Mouse (Mus musculus) left cerebral cortex, postnatal 25 days (tissue): ENCODE measurements around the gene 2010111I01Rik. TPM values are rescaled to one million over a fixed set of nuclear protein-coding genes. Genes with fewer than 3 reads are reported as not detected.

ENCODE experiments used
- DNase-seq, 2 experiments: peaks; one replicate each; pipeline ENCODE4 v3.0.0; 2022; ENCODE audit warnings: low spot score in 2 of 2, mixed read lengths in 1 of 2
- intact Hi-C: fragments of 180-260 bp; cut with DNase I; formaldehyde crosslinking; loops from one replicate; pipeline ENCODE4 v1.15.1; 2025
- total RNA-seq, 2 experiments: library from RNA; stranded (reverse); gene quantifications; 2 replicates each; pipeline ENCODE4 v1.2.3; 2021

2010111I01Rik gene
- total RNA-seq, 2 experiments from 2014 or later: 93.6 to 105 TPM

DNA sequence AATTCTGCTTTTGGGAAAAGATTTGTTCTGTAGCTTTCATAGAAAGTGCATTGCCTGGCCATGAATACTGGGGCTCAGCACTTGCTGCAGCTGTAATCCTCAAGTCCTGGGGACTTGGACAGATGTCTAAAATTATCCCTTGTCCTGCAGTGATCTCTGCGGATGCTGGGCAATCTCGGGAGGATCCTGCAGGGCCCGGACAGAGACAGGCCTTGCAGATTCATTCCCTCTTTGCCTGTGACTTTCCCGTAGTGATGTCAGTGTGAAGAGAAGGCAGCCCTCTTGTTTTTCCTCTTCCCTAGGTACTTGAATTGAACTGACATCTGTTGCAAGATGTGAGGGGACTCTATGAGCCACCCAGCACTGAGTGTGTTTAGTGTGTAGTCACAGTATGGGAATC, 295.4 kb downstream of the 2010111I01Rik start:
- no peak for DNase-seq
- intact Hi-C loops: no loop called here

DNA sequence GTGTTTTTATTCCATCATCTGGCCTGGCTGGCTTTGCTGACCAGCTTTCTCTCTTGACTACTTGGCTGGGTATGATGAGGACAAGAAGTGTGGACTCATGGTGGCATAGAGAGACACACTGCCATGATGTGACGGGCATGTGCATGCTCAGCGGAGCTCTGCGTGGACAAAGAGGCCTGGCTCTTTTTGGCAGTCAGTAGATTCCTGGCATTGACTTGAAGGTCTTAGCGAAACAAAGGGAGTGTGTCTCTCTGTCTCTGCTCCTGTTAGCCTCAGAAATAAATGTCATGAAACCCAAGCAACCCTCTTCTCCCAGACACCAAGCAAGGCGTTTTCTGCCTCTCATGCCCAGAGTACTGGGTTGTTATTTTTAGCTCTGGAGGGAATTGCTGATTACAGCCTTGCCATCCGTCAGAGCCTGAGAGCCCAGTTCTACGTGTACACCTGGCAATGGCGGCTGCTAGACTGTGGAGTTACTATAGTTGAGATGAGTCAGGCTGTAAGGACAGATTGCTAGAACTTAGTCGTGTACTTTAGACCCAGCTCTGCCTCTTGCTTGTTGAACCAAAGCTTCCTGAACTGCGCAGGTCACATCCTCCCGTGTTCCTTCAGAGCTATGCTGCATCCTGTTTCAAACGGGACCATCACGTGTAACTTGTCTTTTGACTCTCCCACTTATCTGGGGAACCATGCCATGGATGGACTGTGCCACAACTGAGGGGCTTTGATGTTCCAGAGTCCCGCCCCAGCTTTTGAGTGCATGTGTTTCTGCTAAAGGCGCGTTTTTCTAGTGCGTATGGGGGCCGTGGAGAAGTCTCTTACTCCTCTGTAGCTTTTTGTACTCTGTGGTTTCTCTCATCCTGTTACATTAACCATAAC, 296.3 kb downstream of the 2010111I01Rik start:
- intact Hi-C loops: no loop called here
- no peak for DNase-seq

DNA sequence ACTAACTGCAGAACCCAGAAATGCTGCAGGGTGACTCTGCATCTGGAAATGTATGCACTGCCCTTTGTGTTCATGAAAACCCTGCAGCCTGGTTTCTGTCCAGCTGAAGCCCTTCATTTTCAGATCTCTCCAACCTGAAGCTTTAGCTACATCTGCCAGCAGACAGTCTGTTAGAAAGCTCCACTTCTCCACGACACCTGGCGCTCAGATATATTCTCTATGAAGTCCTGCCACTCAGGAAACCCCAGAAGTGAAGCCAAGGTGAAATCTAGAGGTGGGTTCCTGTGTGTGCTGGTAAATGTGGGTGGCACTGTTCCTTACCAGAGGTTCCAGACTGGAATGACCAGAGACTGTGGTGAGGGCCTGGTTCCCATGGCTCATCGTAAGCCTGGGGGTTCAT, 297.0 kb downstream of the 2010111I01Rik start:
- DNase-seq: no peak
- intact Hi-C loops: no loop called here

DNA sequence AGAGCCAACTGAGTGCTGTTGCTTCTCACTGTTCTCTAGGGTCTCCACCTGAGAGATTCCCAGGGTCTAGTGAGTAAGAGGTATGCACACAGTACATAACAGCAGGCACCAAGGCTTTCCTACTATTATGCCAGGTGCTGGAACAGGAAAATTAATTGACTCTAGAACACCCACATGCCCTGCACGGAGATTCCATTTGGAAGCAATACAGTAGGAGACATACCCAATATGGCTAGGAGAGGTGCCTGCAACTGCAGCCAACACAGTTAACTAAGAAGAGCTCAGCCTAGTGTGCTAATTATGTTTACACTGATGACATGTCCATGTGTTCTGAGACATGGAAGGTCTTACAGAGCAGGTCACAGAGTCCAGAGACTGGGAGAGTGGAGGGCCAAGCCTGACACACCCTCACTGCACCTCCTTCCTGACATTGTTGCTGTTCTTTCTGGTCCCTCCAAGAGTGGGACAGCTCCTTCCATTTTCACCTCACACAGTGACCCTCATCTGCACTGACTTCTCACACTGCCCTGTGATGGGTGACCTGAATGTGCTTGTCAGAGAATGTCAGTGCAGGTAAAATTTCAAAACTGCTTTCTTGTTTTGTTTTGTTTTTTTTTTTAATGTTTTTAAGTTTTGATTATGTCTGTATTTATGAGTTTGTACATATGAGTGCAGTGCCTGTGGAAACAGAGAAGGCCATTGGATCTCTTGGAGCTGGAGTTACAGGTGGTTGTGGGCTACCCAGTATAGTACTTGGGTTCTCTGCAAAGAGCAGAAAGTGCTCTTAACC, 297.7 kb downstream of the 2010111I01Rik start:
- intact Hi-C loops: no loop called here
- DNase-seq: no peak

DNA sequence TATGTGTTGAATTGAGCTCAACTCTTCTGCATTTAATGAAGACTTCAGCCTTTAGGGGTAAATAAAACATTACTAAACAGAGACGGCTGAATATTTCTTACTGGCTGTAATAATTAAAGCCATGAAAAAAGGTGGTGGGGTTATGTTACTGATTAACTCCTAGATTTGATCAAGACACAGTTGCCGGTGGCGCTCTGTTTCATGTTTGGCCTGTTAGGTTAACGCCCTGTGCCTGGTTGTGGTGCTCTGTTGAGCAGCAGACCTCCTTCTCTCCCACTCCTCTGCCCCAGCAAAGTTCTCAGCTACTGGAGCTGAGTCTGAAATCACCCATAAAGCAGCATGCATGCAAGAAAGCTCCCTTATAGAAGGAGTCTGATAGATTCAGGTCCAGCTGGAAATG, 303.7 kb downstream of the 2010111I01Rik start:
- no peak for DNase-seq
- intact Hi-C loops: no loop called here

DNA sequence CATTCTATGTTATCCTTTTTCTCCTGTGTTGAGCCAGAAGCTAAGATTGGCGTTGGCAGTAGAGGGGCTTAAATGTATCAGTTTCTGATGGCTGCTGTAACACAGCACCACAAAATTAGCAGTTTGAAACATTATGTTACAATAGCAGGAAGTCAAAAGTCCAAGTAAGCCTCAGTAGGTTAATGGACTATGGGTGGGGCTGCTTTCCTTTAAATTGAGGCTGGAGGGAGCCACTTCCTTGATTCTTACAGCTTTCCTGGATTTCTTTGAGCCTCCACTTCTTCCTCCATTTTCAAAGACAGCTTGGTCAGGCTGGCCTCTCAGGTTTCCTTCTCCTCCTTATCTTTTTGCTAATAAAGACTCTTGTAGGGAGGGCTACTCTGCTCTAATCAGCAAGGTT, 304.1 kb downstream of the 2010111I01Rik start:
- intact Hi-C loops: no loop called here
- no peak for DNase-seq

DNA sequence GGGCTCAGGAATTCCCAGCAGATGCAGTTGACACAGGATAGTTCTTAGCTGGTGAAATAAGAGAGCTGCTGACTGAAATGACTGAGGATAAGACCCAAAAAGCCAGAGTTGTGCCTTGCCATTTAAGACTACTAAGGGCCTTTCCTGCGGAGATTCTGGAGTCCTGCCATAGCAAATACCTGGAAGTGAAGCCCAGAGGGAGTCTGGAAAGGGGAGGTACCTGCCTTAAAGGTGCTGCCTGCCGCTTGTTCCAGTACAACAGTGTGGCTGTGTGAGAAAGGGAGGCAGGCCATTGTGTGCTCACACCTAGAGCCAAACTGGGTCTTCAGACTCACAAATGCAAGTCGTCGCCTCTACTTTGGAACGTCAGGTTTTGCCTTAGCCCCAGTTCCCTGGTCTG, 305.5 kb downstream of the 2010111I01Rik start:
- no peak for DNase-seq
- intact Hi-C loops: no loop called here

DNA sequence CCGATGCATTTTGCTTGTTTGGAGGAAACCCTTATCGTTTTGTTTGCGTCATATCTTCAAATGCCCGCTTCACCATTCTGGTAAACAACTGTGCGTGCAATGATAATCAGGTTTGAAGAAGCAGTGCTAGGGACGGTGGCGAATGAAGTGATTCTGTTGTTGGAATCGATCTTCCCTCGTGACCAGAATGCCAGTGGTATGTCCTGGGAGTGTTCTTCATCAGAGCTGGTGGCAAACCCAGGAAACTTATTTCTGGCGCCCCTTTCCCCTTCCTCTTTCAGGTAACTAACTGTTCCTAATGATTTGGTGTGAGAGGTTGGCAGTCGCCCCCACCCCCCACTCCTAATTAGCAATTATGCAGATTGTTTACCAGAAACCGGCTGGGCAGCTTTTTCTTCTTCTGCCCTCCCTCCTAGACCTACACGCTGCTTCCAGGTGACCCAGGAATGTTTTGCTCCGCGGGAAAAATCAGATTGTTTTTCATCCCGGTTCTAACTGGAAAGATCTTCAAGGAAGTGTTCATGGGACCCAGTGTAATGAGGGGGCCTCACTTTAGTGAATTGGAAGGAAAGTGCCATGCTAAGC, 307.4 kb downstream of the 2010111I01Rik start:
- intact Hi-C loops: no loop called here
- DNase-seq: no peak

DNA sequence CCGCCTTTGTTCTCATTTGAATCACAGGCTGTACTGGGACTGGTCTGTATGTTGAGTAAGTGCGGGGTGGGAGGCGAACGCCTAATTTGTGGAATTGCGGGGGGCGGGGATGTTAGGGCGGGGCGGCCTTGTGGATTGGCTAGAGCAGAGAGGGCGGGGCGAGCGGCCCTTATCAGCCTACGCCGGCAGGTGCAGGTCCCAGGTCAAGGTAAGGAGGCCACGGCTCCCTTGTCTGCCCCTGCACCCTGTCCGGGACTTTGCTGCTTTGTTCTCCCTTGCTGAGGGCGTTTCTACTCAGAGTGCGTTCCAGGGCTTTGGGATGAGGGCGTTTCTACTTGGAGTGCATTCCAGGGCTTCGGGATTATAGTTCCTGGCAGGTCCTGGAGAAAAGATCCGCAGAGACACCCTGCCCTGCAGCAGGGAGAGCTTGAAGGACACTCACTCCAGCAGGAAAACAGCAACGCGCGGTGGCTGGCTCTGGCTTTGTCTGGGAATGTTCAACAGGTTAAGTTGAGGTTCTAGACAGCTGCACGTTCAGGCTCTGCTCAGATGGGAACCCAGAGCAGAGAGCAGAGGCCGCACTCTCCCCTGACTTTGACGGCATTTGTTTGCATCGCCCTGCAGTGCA, 308.0 kb downstream of the 2010111I01Rik start:
- no peak for DNase-seq
- intact Hi-C loops: no loop called here

DNA sequence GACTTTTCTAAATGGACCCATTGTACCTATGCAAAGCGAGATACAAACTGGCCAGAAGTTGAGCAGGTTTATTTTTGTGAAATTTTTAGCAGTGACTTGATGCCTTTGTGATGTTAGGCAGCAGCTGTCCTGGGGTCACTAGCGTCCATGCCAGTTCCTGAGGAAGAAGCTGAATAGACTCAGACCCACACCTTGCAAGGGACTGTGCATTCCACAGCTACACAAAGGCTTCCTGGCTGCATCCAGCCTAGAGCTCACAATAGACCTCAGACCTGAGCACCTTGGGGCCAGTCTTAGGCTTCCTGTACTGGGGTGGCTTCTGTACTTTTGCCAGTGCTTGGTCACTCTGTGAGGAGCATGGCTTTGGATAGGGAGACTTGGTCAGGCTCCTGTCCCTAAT, 309.2 kb downstream of the 2010111I01Rik start:
- intact Hi-C loops: no loop called here
- no peak for DNase-seq

DNA sequence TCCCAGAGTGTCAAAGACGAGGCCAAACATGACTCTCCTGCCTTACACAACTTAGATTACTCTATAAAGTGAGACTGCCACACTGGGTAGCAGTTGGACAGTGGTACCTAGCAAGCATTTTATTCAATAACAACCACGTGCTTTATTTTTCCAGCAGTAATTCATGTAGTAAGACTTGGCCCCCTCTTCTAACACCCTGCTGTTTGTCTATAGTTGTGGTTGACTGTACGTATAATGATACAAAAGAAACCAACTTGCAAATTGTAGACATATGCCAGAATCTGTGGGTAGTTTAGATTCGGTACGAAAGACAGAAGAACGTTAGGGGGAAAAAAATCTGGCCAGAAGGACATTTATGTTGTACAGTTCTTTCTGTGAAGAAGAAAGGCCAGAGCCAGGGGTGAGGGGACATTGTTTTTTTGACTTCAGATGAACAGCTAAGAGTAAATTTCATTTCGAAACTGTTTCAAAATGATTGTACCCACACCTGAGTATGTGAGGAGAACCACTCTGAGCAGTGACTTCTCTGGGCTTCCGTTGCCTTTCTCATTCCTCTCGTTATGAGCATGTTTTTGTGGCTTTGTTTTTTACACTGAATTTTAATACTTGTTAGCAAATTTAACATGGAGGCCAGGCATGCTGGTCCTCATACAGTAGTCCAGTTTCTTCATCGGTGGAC, 309.9 kb downstream of the 2010111I01Rik start:
- no peak for DNase-seq
- intact Hi-C loops: no loop called here

DNA sequence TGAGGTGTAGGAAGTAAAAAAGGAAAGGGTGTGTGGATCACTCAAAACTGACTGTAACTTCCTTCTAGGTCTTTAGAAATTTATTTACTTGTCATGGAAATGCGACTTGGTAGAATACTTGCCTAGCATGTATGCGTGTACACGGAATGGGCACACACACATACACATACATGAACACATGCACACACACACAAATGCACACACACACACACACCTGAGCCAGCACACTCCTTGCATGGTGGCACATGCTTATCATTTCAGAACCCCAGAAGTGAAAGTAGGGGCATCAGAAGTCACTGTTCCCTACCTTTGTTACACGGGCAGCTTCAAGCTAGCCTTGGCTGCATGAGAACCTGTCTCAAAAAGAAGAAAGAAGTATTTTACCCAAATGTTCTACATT, 311.7 kb downstream of the 2010111I01Rik start:
- intact Hi-C loops: no loop called here
- no peak for DNase-seq

DNA sequence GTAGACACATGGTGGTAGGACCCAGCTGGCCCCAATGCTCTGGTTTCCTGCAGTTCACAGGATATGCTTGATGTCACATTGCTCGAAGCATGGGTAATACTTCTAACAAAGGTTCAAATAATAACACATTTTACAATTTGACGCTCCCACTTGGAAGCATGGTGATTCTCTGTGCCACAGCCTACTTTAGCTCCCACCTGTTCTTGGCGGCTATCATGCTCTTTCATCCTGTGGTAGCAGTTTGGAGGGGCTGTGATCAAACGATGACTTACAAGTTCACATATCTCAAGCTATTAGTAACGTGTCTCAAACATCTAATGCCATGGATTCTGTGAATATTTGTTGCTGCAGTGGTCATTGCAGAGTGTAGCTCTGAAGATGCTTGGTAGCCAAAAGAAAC, 312.6 kb downstream of the 2010111I01Rik start:
- intact Hi-C loops: no loop called here
- no peak for DNase-seq

DNA sequence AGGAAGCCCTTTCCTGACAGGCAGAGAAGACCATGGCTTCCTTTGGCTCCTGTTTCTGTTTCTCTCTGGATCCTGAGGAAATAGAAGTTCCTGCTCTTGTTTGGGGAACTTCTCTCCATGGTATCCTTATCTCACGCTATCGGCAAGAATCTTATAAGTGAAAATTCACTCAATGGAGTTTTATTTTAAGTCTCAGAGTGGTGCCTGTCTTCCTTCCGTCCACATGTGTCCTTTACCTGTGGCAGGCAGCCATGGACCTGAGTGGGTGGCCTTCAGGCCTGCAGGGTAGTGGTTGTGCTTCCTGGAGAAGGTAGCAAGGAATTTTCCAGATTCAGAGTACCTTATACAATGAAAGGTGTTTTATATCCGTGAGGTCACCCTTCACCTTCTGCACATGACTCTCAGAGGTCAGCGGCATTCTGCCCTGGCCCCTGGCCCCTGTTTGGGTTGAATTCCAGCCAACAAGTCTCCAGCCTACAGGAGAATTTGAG, 313.5 kb downstream of the 2010111I01Rik start:
- intact Hi-C loops: no loop called here
- no peak for DNase-seq

DNA sequence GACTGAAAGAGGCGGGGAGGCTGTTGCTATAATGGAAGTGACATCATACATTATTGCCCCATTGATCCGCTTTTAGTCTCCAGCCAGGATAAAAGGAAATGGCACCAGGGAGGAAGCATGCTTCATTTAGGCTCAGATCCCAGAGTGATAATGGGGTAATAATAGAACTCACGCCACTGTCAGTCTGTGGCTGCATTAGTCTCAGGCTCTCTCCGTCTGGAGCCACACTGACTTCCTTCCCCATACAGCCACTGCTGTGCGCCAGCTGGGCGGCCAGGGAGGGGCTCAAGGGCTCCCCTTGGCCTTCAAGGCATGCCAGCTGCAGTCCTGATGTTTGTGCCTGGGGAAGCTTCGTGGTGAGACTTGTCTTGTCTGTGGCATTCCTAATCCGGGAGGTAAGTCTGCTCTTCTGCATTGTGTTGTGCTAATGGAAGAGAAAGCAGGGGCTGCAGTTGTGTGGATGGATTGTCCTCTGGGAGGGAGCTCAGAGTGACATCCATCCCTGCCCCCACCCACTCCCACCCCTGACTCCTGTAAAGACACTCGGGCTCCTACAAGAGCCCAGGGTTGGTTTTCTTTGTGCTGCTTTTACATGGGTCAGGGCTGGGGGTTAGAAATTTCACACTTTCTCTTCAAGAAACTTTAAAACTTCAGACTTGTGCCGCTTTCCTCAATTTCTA, 314.2 kb downstream of the 2010111I01Rik start:
- intact Hi-C loops: no loop called here
- peak in 1 of 2 experiments; percentile 35 for DNase-seq

DNA sequence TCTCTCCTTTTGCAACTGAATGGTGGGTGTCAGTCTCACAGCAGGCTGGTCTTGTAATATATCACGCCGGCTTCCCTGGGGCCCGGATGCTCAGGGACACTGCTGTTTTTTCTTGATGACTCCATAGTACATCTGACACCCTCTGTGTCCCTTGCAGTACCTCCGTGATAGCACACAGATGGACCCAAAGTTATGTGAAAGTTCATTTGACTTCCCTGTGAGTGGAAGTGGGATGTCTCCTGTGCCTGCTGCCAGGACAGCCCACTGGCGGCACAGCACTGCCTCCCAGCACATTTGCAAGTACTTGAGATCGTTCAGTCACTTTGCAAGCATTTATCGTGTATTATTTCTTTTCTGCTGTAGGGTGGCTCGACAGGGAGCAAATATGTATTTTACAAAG, 315.1 kb downstream of the 2010111I01Rik start:
- DNase-seq: no peak
- intact Hi-C loops: no loop called here

DNA sequence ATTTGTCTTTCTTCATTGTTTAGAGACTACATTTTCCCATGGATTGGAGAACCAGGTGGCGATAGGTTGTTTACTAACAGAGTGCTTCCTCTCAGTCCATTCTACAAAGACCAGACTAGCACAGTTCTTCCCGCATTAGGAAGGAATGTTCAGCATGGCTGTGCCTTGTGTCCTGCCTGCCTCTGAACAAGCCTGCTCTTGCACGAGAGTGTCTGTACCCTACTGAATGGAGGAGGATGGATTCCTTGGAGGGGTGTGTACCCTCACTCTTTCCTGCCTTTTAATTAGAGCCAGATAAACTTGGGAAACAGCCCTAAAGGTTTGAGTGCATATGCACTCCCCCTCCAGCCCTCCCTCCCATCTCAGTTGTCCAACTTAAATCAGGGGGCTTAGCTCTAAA, 315.7 kb downstream of the 2010111I01Rik start:
- no peak for DNase-seq
- intact Hi-C loops: no loop called here

DNA sequence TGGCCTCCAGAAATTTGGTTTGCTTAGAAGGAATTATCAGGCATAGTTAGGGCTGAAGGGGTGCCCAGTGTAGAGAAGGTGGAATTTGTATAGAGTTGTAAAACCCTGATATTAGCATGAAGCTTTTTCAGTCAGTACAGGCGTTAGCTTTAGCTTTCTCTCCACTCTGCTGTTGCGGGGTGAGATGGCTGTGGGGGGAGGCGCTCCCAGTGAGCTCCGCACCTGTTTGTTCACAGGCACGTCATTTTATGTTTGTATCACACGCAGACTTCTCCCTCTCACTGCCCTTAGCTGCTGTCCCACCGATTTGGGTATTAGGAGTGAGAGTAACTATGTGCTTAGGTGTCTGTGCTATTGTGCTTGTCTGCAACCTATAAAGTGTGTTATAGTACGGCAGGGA, 316.5 kb downstream of the 2010111I01Rik start:
- DNase-seq: no peak
- intact Hi-C loops: no loop called here

DNA sequence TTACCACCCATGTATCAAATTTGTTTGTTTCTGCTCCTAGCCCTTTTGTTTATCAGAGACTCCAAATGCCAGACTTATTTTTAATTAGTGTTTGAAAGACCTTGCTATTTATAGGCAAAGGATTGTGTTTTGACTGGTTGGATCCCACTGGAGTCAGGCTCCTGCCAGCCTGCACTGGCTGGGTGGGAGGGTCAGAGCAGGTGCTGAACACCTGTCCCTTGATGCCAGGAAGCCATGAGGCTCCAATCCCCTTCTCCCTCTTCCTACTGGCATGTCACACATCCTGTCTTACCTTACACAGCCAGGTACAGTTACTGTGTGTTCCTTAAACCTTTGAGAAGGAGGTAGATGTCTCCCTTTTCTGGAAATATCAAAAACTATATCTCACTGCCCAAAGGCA, 318.5 kb downstream of the 2010111I01Rik start:
- intact Hi-C loops: no loop called here
- no peak for DNase-seq
